Mouse (Mus musculus): ENCODE measurements at regions not wholly inside any gene's neighbourhood (a gene's known extent, or its start where the extent isn't known, plus 50 kb on each side); places are given as distances from the start of the nearest gene placed in this dataset.

GRCm38 (mm10) chr12:45670246-45670873 is 595.9 kb upstream of the Stxbp6 start:
- TF ChIP-seq CTCF (IDR thresholded peaks at IDR 0.05; ENCODE audit: borderline replicate concordance, insufficient read depth, low read depth, low read length) (no peak), POLR2A (IDR thresholded peaks at IDR 0.05; ENCODE audit: borderline replicate concordance, insufficient read depth, low read length) (no peak)
